Mouse (Mus musculus) cerebellum, adult 18-20 months (tissue): ENCODE results near the gene Nmb.

Experiments
- DNase-seq, 2 experiments: peaks; one replicate each; pipeline ENCODE4 v3.0.0; 2021

Nmb gene

DNA sequence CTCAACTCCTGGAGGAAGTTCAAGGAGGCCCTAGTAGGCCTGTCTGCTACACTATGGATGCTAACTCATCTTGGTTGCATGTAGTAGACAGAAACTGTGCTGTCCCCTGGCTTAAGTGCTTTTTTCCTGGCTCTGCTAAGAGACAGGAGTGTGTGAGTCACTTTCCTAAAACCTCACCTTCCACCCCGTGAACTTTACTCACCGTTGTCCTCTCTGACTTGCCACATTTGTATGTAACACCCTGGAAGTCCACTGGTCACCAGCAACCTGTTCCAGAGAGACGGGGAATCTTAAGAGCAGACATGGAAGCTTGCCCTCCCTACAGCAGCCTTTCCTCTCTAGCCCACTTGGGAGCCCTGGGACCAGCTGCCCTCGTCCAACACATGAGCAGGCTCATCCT is 7.2 kb downstream of the Nmb start:
- DNase-seq = no peak

DNA sequence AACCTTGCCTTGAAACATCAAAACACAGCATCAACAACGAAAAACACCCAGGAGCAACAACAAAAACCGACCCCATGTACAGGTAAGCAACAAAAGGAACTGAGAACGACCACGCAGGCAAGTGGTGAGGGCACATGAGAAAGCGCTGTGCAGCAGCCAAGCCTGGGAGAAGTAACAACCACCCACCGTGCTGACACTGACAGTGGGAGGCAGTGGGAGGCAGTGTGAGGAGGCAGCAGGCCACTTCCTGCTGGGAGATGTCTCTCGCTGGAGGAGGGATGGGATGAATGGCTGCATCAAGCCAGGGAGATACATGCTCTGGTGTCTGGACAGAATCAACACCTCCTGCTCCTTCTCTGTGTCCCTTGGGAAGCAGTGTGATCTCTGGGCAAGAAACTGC is 7.7 kb downstream of the Nmb start:
- no peak for DNase-seq

DNA sequence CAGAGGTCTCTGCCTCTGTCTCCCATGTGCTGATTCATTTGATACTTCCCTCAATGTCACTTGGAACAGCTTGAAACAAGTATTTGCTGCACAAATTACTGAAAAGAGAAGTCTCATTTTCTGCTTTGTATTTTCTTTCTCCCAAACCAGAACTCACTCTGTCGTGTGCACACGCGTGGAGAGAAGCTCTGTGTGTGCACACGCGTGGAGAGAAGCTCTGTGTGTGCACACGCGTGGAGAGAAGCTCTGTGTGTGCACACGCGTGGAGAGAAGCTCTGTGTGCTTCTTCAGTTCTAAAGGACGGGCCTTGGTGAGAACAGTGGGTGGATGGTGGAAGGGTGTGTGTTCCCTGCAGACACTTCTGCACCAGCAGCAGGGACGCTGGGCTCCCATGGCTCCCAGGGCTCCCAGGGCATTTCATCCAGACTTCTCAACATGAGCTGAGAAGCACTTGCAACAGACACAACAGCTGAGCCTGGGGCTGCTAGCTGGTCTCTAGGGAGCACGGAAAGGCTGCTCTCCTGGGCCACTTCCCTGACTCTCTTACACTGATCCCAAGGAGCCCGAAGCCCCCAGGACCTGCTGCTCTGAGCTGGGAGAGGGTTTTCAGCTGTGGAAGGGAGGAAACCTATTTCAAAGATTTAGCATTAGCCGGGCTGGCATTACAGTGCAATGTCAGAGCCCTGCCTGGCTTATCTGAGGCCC is 9.9 kb downstream of the Nmb start:
- no peak for DNase-seq

DNA sequence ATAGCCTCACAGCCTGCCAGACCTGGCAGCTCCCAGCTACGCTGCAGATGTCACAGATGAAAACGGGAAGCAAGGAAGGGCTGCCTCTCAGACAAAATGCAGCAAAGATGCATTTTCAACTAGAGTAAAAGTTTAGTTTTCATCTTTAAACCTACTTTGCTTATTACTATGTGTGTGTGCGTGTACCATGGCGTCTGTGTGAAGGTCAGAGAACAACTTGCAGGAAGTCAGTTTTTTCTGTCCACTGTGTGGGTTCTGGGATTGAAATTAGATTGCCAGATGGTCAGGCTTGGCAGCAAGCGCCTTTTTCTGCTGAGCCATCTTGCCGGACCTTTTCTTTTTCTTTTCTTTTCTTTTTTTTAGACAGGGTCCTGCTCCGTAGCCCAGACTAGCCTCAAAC is 10.7 kb downstream of the Nmb start:
- DNase-seq = peak; percentile 60 to 65

DNA sequence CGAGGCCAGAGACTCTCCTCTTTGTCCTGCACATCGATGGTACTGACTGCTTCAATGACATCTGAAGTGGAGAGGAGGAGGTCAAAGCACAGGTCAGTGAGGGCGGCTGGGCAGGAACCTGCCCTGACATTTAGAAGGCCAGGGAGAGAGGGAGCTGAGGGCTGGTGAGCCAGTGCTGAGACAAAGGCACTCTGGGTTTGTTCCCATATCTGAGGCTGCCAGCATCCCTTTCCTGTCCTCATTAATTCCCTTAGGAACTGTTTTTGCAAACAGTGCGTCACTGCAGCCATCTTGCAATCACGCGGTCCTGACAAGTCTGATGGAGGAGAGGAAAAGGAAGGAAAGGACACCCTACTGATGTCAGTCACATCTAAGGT is 11.1 kb downstream of the Nmb start:
- peak in 1 of 2 experiments; percentile 49 for DNase-seq

- peak; percentile 61 to 63 for DNase-seq
Measured at GRCm38 (mm10) chr7:80893086-80893752, 11.7 kb downstream of the Nmb start.

- no peak for DNase-seq
Measured at GRCm38 (mm10) chr7:80889841-80890241, 15.0 kb downstream of the Nmb start.

DNA sequence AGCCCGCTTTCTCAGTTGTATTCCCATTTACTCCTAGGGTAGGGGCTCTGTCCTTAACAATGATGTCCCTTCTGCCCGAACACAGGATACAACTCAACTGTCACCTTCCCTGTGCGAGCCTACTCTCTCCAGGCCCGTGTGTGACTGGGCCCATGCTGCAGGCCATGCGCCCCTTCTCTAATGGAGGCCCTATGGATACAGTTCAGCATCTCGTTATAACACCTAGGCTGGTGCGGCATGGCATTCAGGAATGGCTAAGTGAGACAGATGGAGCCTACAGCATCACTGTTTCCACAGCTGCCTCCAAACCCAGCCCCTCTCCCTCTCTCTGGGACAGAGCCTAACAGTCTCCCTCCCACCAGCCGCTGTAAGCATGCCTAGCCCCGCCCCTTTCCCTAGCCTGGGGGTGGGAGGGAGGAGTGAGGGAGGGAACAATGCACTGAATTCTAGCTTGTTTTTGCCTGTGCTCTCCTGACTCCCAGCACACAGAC is 15.8 kb downstream of the Nmb start:
- DNase-seq = no peak

- no peak for DNase-seq
Measured at GRCm38 (mm10) chr7:80888595-80888994, 16.3 kb downstream of the Nmb start.

DNA sequence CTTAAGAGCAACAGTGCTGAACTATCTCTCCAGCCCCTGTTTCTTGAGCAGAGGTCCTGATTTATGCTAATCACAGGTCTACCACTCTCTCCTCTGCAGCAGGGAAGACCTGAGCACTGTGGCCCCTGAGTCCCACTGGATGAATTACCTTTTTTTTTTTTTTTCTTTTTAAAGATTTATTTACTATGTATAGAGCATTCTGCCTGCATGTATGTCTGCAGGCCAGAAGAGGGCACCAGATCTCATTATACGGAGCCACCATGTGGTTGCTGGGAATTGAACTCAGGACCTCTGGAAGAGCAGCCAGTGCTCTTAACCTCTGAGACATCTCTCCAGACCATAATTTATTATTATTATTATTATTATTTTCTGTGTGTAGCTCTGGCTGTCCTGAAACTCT is 19.2 kb downstream of the Nmb start:
- no peak for DNase-seq

- DNase-seq = peak; percentile 64 to 75
Measured at GRCm38 (mm10) chr7:80882830-80883505, 21.9 kb downstream of the Nmb start.

- DNase-seq = no peak
Measured at GRCm38 (mm10) chr7:80875727-80876126, 29.1 kb downstream of the Nmb start.

DNA sequence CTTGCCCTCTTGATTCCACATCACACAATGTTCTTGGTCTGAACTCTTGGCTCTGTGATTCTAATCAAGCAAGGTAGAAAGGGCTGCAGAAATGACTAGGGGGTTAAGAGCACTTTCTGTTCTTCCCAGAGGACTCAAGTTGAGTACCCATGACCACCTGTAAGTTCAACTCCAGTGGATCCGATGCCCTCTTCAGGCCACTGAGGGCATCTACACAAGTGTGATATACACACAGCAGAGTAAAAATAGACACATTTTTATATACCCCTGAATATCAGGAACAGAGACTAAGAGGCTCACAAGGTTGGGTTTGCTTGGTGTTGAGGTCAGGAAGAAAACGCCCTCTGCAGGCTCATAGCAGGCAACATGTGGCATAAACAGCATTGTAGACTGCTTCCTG is 31.2 kb downstream of the Nmb start:
- DNase-seq = no peak

DNA sequence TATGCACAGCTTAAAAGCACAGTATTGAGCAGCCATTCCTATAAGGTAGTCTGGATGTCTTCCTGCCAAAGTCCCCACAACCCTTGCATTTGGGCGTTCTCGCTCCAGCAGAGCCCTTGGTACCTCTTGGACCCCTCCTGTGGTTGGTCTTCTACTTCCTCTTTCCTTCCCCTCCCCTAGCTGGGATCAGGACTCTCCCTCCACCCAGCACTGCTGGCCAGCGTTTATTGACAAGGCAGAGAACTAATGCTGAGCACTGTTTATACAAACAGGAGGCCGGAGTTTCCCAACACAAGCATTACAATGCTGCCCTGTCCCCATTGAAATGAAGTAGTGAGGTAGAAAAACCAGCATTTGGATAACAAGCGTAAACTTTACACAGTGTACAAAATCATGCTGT is 31.8 kb downstream of the Nmb start:
- DNase-seq = no peak

DNA sequence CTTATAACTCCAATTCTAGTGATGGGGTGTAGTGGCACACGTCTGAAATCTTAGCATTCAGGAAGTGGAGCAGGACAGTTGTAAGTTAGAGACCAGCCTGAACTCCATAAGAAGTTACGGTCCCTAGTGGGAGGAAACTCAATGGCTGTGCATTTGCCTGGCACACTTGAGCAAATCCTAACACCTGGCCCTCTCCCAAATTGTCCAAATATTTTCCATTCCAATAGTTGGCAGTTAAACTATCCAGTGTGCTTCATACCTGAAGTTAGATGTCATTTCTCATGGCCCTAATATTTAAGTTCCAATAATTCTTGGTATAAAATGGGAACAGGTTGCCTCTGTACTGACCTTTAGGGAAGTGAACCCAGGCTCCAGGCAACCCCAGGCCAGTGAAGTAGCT is 36.2 kb downstream of the Nmb start:
- DNase-seq = no peak

- no peak for DNase-seq
Measured at GRCm38 (mm10) chr7:80866514-80867147, 38.2 kb downstream of the Nmb start.

DNA sequence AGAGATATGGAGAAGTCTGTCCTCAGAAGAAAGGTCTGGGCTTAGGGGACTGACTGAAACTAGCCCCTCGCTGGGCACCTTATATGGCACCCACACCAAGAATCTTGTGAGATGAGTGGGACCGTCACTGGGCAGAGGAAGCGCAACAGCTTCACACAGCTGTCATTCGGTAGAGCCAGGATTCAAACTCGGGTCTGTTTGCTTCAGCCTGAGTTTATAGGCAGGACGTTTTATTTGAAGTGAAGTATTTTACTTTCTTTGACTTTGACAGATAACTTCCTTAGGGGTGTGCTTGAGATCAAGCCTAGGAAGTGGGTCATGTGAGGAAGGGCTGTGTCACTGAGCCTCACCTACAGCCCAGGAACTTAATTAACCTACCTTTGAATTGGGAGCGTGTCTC is 39.4 kb downstream of the Nmb start:
- DNase-seq = no peak

- DNase-seq = no peak
Measured at GRCm38 (mm10) chr7:80864831-80865230, 40.0 kb downstream of the Nmb start.

GRCm38 (mm10) chr7:80864151-80864550 is 40.7 kb downstream of the Nmb start:
- DNase-seq = no peak

DNA sequence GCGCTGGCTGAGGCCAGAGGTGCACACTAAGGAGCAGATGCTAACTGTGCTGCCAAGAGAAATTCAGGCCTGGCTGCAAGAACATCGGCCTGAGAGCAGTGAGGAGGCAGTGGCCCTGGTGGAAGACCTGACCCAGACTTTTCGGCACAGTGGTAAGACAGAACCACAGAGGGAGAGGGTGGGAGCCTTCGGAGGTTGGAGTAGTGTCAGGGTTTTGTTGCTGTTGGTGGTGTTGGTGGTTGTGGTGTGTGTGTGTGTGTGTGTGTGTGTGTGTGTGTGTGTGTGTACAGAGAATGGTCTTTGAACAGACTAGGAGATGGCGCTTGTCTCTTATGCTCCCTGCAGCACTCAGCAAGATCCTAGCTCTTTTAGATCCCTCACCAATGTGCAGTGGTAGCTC is 41.4 kb downstream of the Nmb start:
- DNase-seq = no peak

DNA sequence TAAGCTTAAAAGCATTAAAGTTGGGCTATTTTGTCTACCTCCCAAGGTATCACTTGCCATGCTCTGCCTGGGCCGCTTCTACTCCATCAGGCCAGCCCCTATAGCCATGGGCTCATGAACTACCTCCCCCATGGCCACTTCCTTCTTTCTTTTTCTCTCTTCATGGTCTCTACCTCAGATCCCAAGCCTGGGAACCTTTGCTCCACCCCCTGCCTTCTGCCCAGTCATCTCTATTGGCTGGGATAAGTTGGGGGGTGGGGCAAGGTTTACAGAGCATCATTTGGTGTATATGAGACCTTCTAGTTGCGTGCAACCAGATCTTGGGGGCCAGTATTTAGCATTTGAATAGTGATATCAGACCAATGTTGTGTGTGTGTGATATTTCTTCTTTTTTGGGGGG is 42.4 kb downstream of the Nmb start:
- DNase-seq = no peak

DNA sequence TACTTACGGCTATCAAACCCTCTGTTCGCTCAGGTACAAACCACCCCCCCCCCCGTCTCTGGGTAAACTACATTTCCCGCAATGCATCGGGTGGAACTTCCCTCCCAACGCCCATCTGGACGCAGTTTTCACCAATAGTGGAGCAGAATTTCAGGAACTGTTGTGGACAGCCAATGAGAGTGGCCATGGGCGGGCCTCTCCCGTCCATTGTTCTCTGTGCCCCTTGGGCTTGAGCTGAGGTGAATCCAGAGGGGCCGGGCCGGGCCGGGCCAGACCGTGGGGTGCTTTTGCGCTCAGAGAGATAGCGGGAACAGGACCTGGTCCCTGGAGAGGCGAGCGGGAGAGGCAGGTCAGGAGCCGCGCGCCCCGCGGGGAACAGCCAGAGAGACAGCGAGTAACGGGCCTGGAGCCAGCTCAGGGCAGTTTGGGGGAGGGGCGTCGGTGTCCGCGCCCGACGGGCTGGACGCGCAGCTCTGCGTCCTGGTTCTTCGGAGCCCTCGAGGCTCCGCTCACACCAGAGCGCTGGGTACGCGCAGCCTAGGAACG is 44.1 kb downstream of the Nmb start, which contains the start of gene Zscan2:
TSS of gene Zscan2 (plus strand) at position 192 of the 546 bp plus-strand sequence.
- peak; percentile 87 to 92 for DNase-seq

DNA sequence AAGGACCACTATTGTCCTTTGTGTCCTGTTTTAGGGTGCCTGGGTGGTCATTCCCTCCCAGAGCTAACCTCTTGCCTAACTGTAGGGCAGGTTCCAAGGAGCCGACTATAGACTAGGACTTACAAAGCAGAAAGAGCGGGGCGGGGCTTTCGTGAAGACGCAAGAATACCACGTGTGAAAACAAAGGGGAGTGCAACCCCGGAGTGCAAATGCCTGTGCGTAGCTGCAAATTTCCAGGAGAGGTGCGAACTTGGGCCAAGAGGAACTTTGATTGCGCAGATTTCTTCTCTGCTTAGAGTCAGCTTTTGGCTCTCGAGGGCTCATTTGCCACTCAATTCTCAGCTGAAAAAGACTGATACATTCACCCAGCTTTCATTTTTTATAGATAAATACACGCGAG is 44.6 kb downstream of the Nmb start:
- DNase-seq = peak; percentile 57 to 58
